Mouse (Mus musculus) frontal cortex, adult (tissue): ENCODE data around the gene Ccl9.

Experiments used
- ATAC-seq: cut with Nextera tagmentation; 2 replicates; pipeline ENCODE4 v1.9.2; 2017; ENCODE audit warnings: mild to moderate bottlenecking, moderate library complexity, mixed read lengths; ENCODE audit not compliant: low TSS enrichment

Gene Ccl9

DNA sequence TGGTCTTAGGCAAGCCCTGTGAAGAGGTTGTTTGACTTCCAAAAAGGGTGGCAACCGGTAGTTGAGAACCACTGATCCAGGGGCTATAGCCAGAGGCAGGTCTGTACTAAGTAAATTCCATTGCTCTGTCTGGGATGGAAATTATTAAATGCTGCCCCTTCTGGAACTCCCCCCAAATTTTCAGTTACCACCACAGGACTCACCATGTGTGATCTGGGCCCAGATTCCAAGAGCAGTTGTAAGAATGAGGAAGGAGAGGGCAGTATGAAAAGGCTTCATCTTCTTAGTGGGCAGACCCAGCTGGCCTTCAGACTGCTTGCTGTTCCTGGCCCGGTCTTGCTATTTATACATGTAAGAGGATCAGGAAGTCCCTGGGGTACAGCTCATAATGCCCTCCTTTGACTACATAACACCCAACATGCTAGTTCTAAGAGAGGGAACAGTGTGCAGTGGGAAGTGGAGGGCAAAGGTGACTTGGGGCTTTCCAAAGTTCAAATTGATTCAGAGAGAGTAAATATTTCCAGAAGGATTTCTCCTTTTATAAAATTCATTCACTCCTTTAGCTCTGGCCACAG lies at the start of gene Ccl9:
Gene Ccl9 (minus strand): TSS at position 451 of the 575 bp plus-strand sequence.
- ATAC-seq = no peak

DNA sequence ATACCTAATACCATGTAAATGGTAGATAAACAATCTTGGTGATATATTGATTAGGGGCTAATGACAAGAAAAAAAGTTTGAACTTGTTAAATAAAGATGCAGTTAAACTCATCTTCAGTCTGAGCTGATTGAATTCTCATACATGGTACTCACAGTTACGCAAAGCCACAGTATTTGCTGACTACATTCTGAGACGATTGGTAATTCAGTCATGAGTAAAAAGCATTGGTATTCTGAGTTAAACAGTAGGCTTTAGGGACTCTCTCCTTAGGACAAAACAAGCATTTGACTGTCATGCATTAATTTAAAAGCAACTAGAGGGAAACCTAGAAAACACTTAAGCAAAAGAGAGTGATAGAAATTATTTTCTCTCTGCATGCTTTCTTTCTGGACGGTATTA lies 45.1 kb upstream of the Ccl9 start:
- no peak for ATAC-seq

DNA sequence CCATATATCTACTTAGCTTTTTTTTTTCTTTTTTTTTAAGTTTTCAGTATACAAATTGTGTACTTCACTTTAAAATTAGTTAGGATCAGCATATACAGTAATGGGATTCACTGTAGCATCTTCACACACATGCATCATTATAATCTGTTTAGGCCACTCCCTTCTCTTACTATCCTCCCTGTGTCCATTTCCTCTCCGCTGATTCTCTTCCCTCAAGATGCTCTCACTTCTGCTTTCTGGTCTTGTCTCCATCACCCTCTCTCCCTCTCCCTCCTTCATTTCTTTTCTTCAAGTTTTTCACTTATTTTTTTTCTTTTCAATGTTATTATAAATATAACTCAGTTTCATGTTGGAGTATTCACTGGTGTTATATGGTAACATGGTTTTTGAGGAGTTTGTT lies 40.6 kb upstream of the Ccl9 start:
- no peak for ATAC-seq

DNA sequence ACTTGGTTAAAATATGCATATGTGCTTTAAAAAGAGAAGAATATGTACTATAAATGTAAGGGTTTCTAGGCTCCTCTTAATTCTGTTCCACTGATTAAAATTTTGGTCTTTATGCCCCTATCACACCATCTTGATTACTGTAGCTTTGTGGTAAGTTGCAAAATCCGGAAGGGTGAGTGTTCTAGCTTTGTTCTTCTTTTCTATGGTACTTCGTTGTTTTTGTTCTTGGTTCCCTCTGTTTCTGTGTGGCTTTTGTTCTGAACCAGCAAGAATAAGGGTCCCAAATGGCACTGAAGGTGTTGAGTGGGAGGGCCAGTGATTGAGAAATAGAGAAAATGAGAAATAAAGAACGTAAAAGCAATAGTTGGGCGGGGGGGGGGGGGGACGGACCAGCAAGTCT lies 39.8 kb upstream of the Ccl9 start:
- no peak for ATAC-seq

DNA sequence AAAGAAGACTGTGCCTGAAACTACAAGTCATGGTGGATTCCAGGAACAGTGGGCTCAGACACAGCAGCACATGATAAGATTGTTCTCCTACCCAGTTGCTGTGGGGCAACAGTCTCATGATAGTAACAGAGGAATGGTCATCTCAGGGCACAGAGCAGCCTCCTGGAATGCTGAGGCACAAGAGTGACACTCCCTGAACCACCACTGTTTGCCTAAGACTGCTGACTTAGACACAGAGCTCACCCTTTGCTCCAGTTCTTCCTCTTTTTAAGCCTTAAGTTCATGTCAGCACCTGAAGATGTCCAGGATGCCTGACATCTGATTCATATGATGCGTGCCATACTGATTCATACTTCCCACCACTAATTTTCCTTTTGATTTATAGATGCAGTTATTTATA lies 38.1 kb upstream of the Ccl9 start:
- no peak for ATAC-seq

DNA sequence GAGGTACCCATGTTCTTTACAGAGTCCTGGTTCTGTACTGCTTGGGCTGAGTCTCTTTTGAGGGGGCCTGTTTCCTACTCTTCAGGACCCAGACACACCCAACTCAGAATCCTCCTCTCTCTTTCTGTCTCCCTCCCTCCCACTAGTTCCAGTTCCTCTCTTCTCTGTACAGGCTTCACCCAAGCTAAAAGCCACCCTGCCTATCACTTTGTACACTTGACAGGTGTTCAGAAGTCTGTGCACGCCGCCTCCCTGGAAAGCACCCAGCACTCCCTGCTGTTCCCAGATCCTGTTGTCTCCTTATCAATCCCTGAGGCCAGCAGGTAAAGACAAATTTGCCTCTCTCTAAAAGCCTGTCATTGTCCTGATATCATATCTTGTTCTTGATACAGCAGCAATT lies 32.5 kb upstream of the Ccl9 start:
- no peak for ATAC-seq

DNA sequence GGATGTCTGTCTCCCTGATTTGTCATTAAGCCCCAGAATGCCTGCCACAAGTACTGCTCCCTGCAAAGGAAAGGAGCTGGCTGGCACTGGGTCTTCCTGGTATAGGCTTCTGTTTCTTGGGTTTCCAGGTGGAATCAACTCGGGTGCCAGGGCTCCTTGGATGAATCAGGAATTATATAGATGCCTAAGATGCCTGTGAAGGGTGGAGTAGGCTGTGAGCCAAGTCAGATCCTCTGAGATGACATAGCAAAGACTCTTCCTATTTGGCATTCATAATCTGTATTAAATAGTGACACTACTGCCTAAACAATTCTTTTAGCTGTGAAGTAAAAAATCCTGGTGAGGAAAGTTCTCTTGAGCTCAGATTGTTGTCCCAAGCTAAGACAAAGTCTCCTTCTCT lies 28.0 kb upstream of the Ccl9 start:
- ATAC-seq = no peak

DNA sequence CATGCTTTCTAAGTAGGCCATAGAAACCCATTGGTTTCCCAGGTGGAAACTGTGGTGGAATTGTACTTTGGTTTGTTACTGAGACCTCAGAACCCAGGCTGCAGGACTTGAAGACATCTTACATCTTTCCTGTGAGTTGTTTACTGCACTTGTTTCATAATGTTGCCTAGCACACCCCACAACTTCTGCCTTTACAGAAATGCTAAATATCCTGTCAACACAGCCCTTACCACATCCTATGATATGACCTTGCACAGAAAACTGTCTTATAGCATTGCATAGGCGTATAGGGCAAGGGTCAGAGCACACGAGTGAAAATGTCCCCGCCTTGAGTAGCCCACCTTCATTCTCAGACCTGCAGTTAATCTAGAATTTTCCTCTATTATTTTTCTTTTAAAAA lies 27.1 kb upstream of the Ccl9 start:
- ATAC-seq = no peak

DNA sequence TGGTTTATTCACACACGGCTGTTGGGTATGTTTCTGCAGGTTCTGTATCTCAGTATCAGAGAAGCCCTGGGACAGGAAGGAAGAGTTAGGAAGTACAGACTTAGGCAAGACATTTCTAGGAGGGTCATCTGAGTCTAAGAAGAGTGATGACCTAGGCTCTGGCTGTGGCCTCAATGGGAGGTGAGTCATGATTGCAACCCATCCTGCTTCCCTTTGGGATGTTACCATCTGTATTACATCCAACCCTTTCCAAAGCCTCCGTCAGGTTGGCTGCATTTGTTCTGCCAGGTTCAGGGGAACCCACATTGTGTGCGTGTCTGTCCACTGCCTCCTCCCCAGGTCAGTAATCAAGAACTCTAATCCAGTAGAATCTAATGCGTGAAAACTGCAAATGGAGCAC lies 26.3 kb upstream of the Ccl9 start:
- ATAC-seq = no peak

DNA sequence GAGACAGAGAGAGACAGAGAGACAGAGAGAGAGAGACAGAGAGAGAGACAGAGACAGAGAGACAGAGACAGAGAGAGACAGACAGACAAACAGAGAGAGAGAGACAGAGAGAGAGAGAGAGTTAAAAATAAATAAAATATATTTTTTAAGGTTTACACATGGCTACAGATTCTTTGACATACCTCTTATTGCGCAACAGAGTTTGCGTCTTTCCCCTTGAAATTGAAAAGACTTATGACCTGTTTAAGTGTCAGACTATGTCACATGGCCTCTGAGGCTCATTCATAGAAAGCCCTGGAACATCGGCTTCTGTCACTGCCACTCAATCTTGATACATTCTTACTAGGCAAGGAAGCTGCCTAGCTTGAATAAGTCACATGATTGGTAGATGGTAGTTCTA lies 25.0 kb upstream of the Ccl9 start:
- no peak for ATAC-seq

DNA sequence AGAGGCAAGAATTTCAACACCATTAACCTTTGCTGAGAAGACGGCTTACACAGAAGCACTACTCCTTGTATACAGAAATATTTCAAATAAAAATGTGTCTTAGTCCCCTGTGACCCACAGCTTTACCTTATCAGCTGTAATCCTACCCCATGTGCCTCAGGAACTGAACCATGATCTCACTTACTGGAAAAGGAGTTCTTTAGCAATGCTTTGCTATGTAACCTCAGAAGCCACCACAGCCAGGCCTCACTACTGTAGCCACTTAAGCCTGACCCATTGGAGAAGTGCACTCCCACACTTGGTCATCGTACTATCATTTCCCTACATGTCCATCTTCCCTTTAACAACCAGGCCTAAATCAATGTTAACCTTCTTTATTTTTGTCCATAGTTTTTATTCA lies 22.1 kb upstream of the Ccl9 start:
- ATAC-seq = no peak

DNA sequence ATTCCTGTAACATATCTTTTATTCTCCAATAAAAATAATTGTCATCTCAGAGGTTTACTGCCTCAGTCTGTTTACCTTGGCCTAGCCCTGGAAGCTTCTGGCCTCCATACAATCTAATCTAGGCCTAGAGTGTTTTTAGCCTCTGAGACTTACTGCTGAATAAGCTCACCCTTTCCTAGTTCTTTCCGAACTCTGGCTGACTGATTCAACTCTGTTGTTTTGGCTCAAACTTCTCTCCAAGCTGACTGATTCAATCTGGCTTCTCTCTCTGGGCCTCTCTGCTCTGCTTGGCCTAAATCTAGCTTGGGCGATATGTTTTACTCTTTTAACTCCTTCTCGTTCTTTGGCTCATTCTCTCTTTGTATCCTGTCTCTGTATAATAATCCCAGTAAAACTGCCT lies 20.6 kb upstream of the Ccl9 start:
- ATAC-seq = no peak

DNA sequence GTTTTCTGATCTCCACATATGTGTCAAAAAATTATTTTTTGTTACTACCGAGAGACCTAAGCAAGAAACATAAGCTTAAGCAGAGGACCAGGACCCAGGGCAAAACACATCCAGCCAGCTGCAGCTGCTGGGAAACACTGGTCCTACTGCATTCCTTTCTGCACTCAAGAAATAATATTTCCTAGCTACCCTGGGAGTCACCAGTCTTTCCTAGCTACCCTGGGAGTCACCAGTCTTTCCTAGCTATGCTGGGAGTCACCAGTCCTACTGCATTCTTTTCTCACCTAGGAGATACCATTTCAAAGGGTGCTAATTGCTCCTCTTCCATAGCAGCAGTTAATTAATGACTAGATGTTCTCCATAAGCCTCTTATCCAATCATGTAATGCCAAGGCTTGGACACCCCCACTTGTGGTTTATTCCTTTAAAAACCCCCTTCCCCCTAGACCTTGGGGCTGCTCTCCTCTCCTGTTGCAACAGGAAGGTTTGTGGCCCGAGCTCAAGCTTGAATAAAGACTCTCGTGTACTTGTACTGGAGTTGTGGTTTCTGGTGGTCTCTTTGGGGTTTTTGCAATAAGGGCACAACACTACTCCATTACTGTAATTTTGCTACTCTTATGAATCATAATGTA lies 19.9 kb upstream of the Ccl9 start:
- no peak for ATAC-seq

DNA sequence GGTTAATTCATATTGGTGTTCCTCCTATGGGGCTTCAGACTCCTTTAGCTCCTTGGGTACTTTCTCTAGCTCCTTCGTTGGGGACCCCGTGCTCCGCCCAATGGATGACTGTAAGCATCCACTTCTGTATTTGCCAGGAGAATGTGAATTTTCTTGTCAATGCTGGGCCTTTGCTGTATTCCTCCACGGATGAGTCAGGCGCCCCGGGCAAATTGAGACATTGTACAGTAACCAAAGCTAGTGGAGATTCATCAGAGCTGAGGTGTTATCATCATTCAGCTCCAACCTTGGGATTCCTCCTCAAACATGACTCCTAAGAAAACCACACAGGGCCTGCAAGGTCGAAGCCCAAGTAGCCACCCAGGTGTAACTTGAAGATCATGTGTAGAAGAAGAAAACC lies 19.4 kb upstream of the Ccl9 start:
- ATAC-seq = no peak

DNA sequence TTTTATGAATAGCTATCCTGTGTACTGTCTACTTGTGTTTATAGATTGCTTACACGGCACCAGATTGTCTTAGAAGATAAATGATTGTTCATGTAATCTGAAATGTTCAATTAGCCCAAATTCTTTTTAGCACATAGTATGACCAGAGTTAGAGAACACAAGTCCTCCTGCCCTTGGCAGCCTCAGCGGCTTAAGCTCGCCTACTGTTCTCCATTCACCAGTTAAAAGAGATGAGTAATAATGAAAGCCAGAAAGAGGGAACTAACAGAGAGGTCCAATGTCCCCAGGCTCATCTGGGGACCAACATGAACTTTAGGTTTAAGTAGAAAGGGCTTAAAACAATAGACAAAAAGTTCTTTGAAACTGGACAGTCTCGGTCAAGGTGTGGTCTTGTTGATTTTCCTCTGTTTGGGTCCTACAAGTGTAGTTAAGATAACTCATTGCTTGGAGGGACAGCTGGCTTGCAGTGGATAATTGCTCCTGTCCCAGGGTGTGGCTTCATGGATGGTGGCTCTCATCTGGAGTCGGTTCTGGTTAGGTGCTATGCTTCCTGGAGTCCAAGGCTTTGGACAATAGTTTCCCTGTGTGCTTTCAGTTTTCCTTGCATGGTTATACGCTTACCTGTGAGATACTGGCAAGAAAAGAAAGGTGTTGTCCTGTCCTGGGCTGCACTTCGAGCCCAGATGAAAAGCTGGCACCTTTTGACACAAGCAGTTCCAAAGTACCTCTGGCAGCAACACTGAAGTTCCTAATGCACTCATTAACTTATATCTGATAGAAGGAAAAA lies 17.4 kb upstream of the Ccl9 start:
- ATAC-seq = no peak

DNA sequence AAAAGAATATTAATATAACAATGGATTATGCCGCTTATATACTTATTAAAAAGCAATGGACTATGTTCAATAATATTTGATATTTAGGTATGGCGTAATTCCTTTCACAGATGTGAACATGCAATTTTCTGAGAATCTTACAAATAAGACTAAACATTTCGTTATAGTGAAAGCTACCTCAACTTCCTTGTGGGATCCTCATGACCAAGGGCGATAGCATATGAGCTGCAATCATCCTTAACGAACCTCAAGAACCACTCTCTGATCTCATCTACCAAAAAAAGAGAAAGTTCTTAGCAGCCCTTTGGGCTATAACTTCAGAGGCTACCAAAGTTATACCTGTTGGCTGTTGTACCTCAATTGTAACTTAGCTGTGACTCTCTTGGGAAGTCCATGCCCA lies 15.0 kb upstream of the Ccl9 start:
- no peak for ATAC-seq

DNA sequence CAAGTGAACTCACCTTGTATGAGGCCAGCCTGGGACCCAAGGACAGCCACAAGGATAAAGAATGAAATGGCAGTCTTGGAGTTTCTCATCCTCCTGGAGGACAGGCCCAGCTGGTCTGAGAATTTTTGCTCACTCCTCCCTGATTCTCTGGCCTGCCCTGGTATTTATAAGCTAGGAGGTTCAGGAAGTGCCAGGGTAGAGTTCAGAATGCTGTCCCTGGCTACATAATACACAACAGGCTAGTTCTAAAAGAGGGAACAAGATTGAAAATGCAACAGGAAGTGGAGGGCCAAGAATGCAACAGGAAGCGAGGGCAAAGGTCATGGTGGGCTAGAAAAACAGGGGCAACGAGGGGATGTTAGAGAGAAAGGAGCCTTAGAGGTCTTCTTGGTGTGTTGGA lies 14.4 kb upstream of the Ccl9 start, which contains the start of gene Ccl6:
Gene Ccl6 (minus strand): TSS at position 235 of the 400 bp plus-strand sequence.
- ATAC-seq = no peak

DNA sequence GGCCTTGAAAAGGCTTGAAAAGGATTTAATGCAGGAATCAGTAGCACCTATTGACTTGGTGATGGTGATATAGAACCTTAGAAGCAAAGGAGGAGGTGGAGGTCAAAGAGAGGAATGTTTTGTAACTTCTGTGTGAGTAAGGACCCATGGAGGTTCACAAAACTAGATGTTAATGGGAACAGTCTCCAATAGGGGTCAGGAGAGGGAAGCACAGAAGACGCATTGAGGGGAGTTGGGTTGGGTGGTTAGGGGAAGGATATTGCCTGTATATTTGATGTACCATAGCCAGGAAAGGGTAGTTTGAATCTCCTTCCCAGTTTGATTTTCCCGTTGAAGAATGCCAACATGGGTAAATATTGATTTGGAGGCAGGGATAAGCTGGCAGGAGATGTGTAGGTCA lies 5.8 kb upstream of the Ccl9 start:
- no peak for ATAC-seq

DNA sequence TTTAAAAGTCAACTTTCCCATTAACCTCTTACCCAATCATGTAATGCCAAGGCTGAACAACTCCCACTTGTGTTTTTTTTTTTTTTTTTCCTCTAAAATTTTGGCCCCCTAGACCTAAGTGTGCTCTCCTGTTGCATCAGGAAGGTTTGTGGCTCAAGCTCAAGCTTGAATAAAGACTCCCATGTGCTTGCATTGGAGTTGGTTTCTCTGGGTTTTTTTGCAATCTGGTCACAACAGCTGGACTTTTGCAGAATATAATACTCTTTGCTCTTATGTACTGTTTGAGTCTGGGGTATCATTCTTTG lies 5.0 kb upstream of the Ccl9 start:
- no peak for ATAC-seq

DNA sequence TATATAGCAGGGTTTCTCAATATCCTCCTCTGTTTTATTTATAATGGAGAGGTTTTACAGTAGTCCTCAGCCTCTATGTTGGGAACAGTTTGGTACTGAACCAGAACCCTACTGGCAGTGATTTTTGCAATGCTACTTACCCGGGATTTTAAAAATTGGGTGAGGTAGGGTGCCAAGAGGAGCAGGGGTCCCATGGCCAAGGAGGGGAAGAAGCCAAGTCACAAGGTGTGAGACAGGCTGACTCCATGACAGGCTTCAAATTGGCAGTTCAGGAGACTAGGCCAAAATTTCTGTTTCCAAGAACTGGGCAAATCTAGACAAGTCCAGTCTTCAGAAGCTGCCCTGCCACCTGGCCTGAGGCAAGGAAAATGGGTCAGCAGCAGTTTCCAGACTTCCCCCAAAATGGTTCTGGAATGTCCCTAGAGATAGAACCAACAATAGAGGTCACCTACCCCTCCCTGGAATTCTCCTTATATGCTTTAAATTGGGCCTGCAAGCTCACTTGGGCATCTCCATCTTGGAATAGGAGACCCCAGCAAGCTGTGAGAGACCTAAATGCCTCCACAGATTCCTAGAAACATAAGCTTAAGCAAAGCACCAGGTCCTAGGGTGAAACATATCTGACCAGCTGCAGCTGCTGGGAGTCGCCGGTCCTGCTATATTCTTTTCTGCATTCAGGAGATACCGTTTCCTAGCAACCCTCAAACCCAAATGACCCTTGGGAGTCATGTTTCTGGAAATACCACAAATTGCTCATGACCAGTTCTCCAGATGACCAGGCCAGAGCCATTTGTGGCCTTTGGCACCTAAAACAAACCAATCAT lies 4.4 kb upstream of the Ccl9 start:
- no peak for ATAC-seq

DNA sequence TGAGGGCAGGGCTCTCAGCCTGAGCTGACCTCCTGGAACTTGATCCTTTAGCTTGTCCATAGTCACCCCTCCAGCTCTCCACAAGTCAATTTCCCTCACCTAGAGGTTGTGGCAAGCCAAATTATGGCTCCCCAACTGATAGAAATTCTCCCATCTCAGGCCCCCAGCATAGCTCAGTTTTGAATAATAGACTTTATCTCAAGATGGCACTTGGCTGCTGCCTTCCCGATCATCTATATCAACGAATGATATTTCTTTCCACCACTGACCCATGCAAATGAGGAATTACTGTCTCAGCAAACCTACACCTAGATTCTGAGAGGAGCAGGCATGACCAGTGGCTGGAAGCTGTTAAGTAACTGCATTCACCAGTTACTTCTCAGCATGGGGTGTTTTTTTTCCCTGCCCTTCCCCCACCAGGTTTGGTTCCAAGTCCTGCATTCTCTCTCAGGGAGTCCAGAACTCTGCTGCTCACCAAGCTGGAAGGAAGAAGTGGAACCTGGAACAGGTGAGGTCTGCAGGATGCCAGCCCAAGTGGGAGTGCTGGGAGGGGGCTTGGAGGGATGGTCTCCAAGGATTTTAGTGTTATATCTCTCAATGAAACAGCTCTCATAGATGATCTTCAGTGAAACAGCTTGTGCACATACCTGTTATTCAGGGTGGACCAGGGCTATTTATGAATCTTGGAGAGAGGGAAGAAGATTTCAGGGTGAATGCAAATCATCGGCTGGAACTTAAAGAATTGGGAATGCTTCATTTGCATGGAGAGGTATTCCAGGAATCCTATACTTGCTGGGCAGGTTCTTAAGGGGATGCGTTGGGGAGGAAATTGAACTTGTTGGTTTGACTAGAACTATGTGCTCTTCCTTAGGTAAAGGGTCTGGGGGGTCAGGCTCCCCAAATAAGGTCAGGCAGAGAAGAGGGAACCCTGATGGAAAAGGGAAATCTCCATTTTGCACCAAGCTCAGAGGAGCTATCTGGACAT lies 3.5 kb upstream of the Ccl9 start:
- ATAC-seq = no peak
